Mouse (Mus musculus) myocyte (in vitro differentiated cells): ENCODE results near the gene Dlgap4. TPM values are rescaled to one million over a fixed set of nuclear protein-coding genes. Genes with fewer than 3 reads are reported as not detected.

Source experiments
- H3K27me3 ChIP-seq: one replicate; pipeline ENCODE4 v1.6.1; 2011; ENCODE audit not compliant: control insufficient read depth, insufficient read depth, insufficient read length
- H3K36me3 ChIP-seq: one replicate; pipeline ENCODE4 v1.6.1; 2011; ENCODE audit not compliant: control insufficient read depth, insufficient read depth
- H3K4me2 ChIP-seq: one replicate; pipeline ENCODE4 v1.6.1; 2011; ENCODE audit warnings: low read depth, control low read depth
- H3K4me3 ChIP-seq: one replicate; pipeline ENCODE4 v1.5.1; 2011; ENCODE audit warnings: mild to moderate bottlenecking, control low read depth, moderate library complexity
- H3K79me2 ChIP-seq: one replicate; pipeline ENCODE4 v1.6.1; 2011; ENCODE audit not compliant: control insufficient read depth, insufficient read depth
- H3ac ChIP-seq: one replicate; pipeline ENCODE4 v1.6.1; 2011; ENCODE audit not compliant: control insufficient read depth, insufficient read length
- CEBPB ChIP-seq: IDR thresholded peaks from 2 replicates; pipeline ENCODE4 v1.6.1; 2011; ENCODE audit warnings: mild to moderate bottlenecking, moderate library complexity; ENCODE audit not compliant: poor library complexity, insufficient read depth, severe bottlenecking
- E2F4 ChIP-seq: IDR thresholded peaks from one replicate; pipeline ENCODE4 v1.6.1; 2011; ENCODE audit warnings: mild to moderate bottlenecking, control low read depth, moderate library complexity; ENCODE audit not compliant: insufficient read depth
- MAX ChIP-seq: IDR thresholded peaks from one replicate; pipeline ENCODE4 v1.6.1; 2011; ENCODE audit warnings: low read depth, mild to moderate bottlenecking, control low read depth
- MYOD1 ChIP-seq, 3 experiments: IDR thresholded peaks; one replicate each; pipeline ENCODE4 v1.6.1; 2011; ENCODE audit warnings: control low read depth in 2 of 3, low read depth in 2 of 3, mild to moderate bottlenecking in 2 of 3, moderate library complexity in 1 of 3; ENCODE audit not compliant: insufficient read length in 2 of 3, control insufficient read depth in 1 of 3
- MYOG ChIP-seq, 3 experiments: IDR thresholded peaks; one replicate each; pipeline ENCODE4 v1.6.1; 2011; ENCODE audit warnings: control low read depth in 2 of 3, low read depth in 2 of 3, mild to moderate bottlenecking in 2 of 3; ENCODE audit not compliant: insufficient read length in 2 of 3, control insufficient read depth in 1 of 3, insufficient read depth in 1 of 3
- POLR2A ChIP-seq: IDR thresholded peaks from one replicate; pipeline ENCODE4 v1.6.1; 2011; ENCODE audit warnings: low read depth, mild to moderate bottlenecking, control low read depth, moderate library complexity; ENCODE audit not compliant: insufficient read length
- POLR2AphosphoS2 ChIP-seq: IDR thresholded peaks from one replicate; pipeline ENCODE4 v1.6.1; 2011; ENCODE audit warnings: low read depth, control low read depth; ENCODE audit not compliant: insufficient read length
- REST ChIP-seq: IDR thresholded peaks from one replicate; pipeline ENCODE4 v1.6.1; 2011; ENCODE audit warnings: mild to moderate bottlenecking, control low read depth, moderate library complexity; ENCODE audit not compliant: insufficient read depth, insufficient read length
- SRF ChIP-seq: IDR thresholded peaks from one replicate; pipeline ENCODE4 v1.6.1; 2011; ENCODE audit warnings: low read depth; ENCODE audit not compliant: control insufficient read depth, insufficient read length
- TCF12 ChIP-seq: IDR thresholded peaks from one replicate; pipeline ENCODE4 v1.6.1; 2011; ENCODE audit warnings: mild to moderate bottlenecking, control low read depth; ENCODE audit not compliant: poor library complexity, insufficient read depth, severe bottlenecking
- TCF3 ChIP-seq: IDR thresholded peaks from one replicate; pipeline ENCODE4 v1.6.1; 2011; ENCODE audit warnings: low read depth, control low read depth; ENCODE audit not compliant: insufficient read length
- USF1 ChIP-seq: IDR thresholded peaks from one replicate; pipeline ENCODE4 v1.6.1; 2011; ENCODE audit warnings: low read depth, mild to moderate bottlenecking, control low read depth, moderate library complexity
- polyA plus RNA-seq: library from polyadenylated mRNA; unstranded; fragments of >200 nt; fragmentation: generic; extraction: Trizol; gene quantifications from one replicate; pipeline ENCODE4 v1.2.1, GENCODE M21; 2012; ENCODE audit warnings: missing spikeins

Dlgap4 gene
- polyA plus RNA-seq, 1 experiment = 176 TPM

DNA sequence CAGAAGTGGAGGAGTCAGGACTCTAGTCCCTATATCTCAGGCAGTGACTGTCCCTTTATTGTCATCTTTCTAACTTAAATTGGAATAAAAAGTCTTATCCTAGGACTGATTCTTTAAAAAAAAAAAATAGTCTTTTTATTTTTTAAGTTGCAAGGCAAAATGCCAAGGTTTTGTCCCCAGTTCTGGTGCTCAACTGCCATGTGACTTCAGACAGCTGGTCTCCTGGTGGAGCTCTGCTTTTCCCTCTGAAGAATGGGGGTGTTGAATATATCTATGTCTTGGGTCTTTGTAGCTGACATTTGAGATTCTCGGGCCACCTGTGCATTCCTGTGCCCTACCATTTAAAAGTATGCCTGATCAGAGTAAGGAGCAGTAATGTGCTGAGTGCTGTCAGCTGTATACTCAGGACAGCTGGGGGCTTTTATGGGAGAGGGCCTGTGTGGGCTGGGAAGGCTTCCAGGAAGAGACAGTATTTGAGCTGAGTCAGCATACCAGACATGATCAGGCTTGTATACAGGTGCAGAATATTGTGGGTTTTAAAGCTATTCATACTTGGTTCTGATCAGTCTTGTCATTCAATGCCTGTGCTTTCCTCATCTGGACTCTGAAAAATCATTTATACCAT lies 110.5 kb downstream of the Dlgap4 start:
- TF ChIP-seq MYOG (IDR thresholded peaks at IDR 0.05; ENCODE audit: control insufficient read depth in 1 of 3, insufficient read depth in 1 of 3, insufficient read length in 2 of 3, low read depth in 2 of 3) (peak; percentile 51 to 93 (median 87)), TCF12 (peak; percentile 97), E2F4 (no peak), TCF3 (peak; percentile 88), SRF (no peak), REST (no peak), MYOD1 (IDR thresholded peaks at IDR 0.05; ENCODE audit: control insufficient read depth in 1 of 3, insufficient read length in 2 of 3, low read depth in 2 of 3) (peak; percentile 82 to 95 (median 91)), MAX (no peak), USF1 (peak; percentile 78)
- Histone ChIP-seq H3K4me2 (peak overlapping the region; percentile 86), H3K4me3 (peak overlapping the region; percentile 100)

DNA sequence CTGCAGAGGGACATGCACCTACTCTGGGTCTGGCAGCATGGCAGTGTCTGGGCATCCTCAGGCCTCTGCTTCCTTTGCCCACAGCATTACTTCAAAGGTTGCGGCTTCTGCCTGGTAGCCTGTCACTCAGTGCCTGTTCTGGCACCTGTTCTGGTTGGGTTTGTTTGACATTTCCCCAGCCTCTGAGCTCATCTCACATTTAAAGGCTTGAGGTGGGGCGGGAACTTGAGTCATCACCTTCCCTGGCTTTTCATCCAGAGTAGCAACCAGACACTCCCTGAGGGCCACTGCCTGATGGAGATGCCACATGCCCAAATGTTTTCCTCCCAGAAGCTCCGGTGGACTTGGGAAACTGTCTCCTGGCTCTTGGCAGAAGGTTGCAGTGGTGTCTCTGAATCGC lies 111.4 kb downstream of the Dlgap4 start:
- no peaks in the 10 kb centered on the region for H3K27me3 ChIP-seq
- peak overlapping the region; percentile 10 for H3K4me3 ChIP-seq
- TF ChIP-seq MYOG (IDR thresholded peaks at IDR 0.05; ENCODE audit: control insufficient read depth in 1 of 3, insufficient read depth in 1 of 3, insufficient read length in 2 of 3, low read depth in 2 of 3) = peak; percentile 36 to 88 (median 51)
- no peak for TF ChIP-seq POLR2A
- TF ChIP-seq CEBPB = no peak
- TF ChIP-seq MAX = no peak
- peak; percentile 20 for TF ChIP-seq POLR2AphosphoS2
- TF ChIP-seq MYOD1 (IDR thresholded peaks at IDR 0.05; ENCODE audit: control insufficient read depth in 1 of 3, insufficient read length in 2 of 3, low read depth in 2 of 3) = peak; percentile 79 to 94 (median 91)
- no peak for TF ChIP-seq SRF
- peak; percentile 26 for TF ChIP-seq TCF3
- no peak for TF ChIP-seq E2F4
- no peak for TF ChIP-seq USF1
- TF ChIP-seq TCF12 = peak; percentile 82
- no peak for TF ChIP-seq REST
- H3ac ChIP-seq = no peak overlapping the region
- peak overlapping the region; percentile 86 for H3K4me2 ChIP-seq
- H3K79me2 ChIP-seq = peaks cover 85% of the 10 kb centered on the region
- peaks cover 4% of the 10 kb centered on the region for H3K36me3 ChIP-seq

More for the DNA sequence above, 110.5 kb downstream of the Dlgap4 start:
- H3ac ChIP-seq = no peak overlapping the region
- H3K27me3 ChIP-seq = no peaks in the 10 kb centered on the region
- H3K36me3 ChIP-seq = peaks cover 3% of the 10 kb centered on the region
- H3K79me2 ChIP-seq = peaks cover 76% of the 10 kb centered on the region

DNA sequence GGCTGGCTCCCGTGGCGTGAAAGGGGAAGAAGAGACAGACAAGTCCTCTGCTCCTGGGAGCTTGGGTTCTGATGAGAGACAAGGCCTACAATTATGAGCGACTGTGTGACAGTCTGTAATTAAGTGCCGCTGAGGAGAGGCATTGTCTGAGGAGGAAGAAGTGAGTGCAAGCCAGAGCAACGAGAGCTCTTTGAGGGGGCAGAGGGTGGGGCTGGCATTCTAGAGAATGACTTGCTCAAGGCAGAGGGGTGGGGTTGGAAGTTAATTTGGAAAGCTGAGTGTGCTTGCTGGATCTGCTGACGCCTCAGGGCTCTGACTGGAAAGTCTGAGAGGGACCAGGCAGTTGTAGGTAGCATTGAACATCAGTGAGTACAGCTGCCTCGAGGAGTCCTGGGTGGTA lies 112.8 kb downstream of the Dlgap4 start:
- H3K27me3 ChIP-seq = no peaks in the 10 kb centered on the region
- no peak for TF ChIP-seq E2F4
- TF ChIP-seq POLR2AphosphoS2 = no peak
- peak; percentile 5; the same call in 1 of the 2 replicates for TF ChIP-seq CEBPB
- TF ChIP-seq REST = no peak
- TF ChIP-seq MYOG (IDR thresholded peaks at IDR 0.05; ENCODE audit: control insufficient read depth in 1 of 3, insufficient read depth in 1 of 3, insufficient read length in 2 of 3, low read depth in 2 of 3) = peak in 1 of 3 experiments; percentile 12
- H3K79me2 ChIP-seq = peaks cover 97% of the 10 kb centered on the region
- H3K4me2 ChIP-seq = peak overlapping the region; percentile 86
- peaks cover 4% of the 10 kb centered on the region for H3K36me3 ChIP-seq
- no peak overlapping the region for H3ac ChIP-seq
- peak overlapping the region; percentile 10 for H3K4me3 ChIP-seq

DNA sequence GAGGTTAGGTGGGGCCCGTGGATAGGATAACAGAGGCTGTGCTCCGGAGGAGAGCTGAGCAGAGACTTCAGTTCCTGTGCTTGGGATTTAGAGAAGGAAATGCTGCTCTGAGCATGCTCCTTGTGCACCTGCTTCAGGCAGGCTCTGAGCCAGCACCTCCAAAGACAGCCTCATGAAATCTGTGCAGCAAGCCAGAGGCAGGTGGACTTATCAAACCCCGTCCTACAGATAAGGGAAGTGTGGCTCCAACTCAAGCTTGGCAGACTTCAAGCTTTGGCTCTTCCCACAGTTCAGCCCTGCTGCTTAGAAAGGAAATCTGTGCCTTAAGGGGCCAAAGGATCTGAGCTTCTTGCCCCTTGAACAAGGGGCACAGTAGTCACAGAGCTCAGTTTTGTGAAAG lies 113.4 kb downstream of the Dlgap4 start:
- Histone ChIP-seq H3K4me2 (peak overlapping the region; percentile 86), H3K79me2 (peaks cover 97% of the 10 kb centered on the region), H3K27me3 (no peaks in the 10 kb centered on the region), H3ac (no peak overlapping the region), H3K36me3 (peaks cover 4% of the 10 kb centered on the region), H3K4me3 (peak overlapping the region; percentile 10)
- TF ChIP-seq POLR2AphosphoS2 (peak; percentile 30), MYOG (IDR thresholded peaks at IDR 0.05; ENCODE audit: control insufficient read depth in 1 of 3, insufficient read depth in 1 of 3, insufficient read length in 2 of 3, low read depth in 2 of 3) (peak; percentile 13 to 86 (median 45)), SRF (no peak), MYOD1 (IDR thresholded peaks at IDR 0.05; ENCODE audit: control insufficient read depth in 1 of 3, insufficient read length in 2 of 3, low read depth in 2 of 3) (peak in 2 of 3 experiments; percentile 45 to 82)

DNA sequence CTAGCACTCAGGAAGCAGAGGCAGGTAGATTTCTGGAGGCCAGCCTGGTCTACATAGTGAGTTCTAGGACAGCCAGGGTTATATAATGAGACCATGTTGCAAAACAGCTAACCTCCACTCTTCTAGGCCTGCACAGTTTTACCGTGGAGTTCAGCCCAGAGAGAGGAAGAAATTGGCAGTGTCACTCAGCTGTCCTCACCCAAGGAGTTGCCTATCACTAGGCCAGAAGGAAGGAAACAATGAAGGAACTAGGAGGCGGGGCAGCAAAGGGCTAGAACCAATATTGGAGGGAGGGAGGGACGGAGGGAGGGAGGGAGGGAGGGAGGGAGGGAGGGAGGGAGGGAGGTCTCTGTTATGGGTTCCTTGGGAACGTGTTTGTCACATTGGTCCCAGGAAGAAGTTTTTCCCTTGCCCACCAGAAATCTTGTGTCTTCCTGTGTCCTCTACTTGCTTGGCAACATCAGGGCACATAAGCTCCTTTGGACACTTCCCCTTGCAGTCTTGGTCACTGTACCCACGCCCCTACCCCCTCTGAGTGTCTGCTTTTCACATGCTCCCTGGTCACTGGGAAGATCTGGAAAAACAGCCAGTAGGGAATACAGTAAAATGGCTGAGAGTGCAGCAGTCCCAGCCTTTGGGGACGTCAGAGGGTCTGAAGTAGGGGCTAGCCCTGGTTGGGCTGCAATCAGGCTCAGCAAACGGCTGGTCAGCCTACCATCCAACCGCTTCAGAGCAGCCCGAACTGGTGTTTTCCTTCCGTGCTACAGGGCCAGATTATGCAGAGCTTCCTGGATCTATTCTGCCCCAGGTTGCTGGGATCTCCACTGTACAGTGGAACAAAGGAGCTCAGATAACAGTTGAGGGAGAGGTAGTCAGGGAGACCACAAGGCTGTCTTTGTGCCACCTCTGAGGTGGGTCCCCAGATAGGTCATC lies 116.3 kb downstream of the Dlgap4 start:
- Histone ChIP-seq H3K79me2 (peaks cover 98% of the 10 kb centered on the region), H3K4me3 (no peak overlapping the region), H3ac (no peak overlapping the region), H3K36me3 (peaks cover 4% of the 10 kb centered on the region), H3K27me3 (no peaks in the 10 kb centered on the region), H3K4me2 (no peak overlapping the region)
- TF ChIP-seq POLR2AphosphoS2 (peak; percentile 7), TCF12 (no peak), REST (no peak)
